Mouse (Mus musculus) myocyte (in vitro differentiated cells): ENCODE measurements at regions not wholly inside any gene's neighbourhood (a gene's known extent, or its start where the extent isn't known, plus 50 kb on each side); places are given as distances from the start of the nearest gene placed in this dataset.

Experiments
- H3K27me3 ChIP-seq: one replicate; pipeline ENCODE4 v1.6.1; 2011; ENCODE audit not compliant: control insufficient read depth, insufficient read depth, insufficient read length
- H3K36me3 ChIP-seq: one replicate; pipeline ENCODE4 v1.6.1; 2011; ENCODE audit not compliant: control insufficient read depth, insufficient read depth
- H3K4me2 ChIP-seq: one replicate; pipeline ENCODE4 v1.6.1; 2011; ENCODE audit warnings: low read depth, control low read depth
- H3K4me3 ChIP-seq: one replicate; pipeline ENCODE4 v1.5.1; 2011; ENCODE audit warnings: mild to moderate bottlenecking, control low read depth, moderate library complexity
- H3K79me2 ChIP-seq: one replicate; pipeline ENCODE4 v1.6.1; 2011; ENCODE audit not compliant: control insufficient read depth, insufficient read depth
- H3ac ChIP-seq: one replicate; pipeline ENCODE4 v1.6.1; 2011; ENCODE audit not compliant: control insufficient read depth, insufficient read length
- CEBPB ChIP-seq: IDR thresholded peaks from 2 replicates; pipeline ENCODE4 v1.6.1; 2011; ENCODE audit warnings: mild to moderate bottlenecking, moderate library complexity; ENCODE audit not compliant: poor library complexity, insufficient read depth, severe bottlenecking
- E2F4 ChIP-seq: IDR thresholded peaks from one replicate; pipeline ENCODE4 v1.6.1; 2011; ENCODE audit warnings: mild to moderate bottlenecking, control low read depth, moderate library complexity; ENCODE audit not compliant: insufficient read depth
- MAX ChIP-seq: IDR thresholded peaks from one replicate; pipeline ENCODE4 v1.6.1; 2011; ENCODE audit warnings: low read depth, mild to moderate bottlenecking, control low read depth
- MYOD1 ChIP-seq, 3 experiments: IDR thresholded peaks; one replicate each; pipeline ENCODE4 v1.6.1; 2011; ENCODE audit warnings: control low read depth in 2 of 3, low read depth in 2 of 3, mild to moderate bottlenecking in 2 of 3, moderate library complexity in 1 of 3; ENCODE audit not compliant: insufficient read length in 2 of 3, control insufficient read depth in 1 of 3
- MYOG ChIP-seq, 3 experiments: IDR thresholded peaks; one replicate each; pipeline ENCODE4 v1.6.1; 2011; ENCODE audit warnings: control low read depth in 2 of 3, low read depth in 2 of 3, mild to moderate bottlenecking in 2 of 3; ENCODE audit not compliant: insufficient read length in 2 of 3, control insufficient read depth in 1 of 3, insufficient read depth in 1 of 3
- POLR2A ChIP-seq: IDR thresholded peaks from one replicate; pipeline ENCODE4 v1.6.1; 2011; ENCODE audit warnings: low read depth, mild to moderate bottlenecking, control low read depth, moderate library complexity; ENCODE audit not compliant: insufficient read length
- POLR2AphosphoS2 ChIP-seq: IDR thresholded peaks from one replicate; pipeline ENCODE4 v1.6.1; 2011; ENCODE audit warnings: low read depth, control low read depth; ENCODE audit not compliant: insufficient read length
- REST ChIP-seq: IDR thresholded peaks from one replicate; pipeline ENCODE4 v1.6.1; 2011; ENCODE audit warnings: mild to moderate bottlenecking, control low read depth, moderate library complexity; ENCODE audit not compliant: insufficient read depth, insufficient read length
- SRF ChIP-seq: IDR thresholded peaks from one replicate; pipeline ENCODE4 v1.6.1; 2011; ENCODE audit warnings: low read depth; ENCODE audit not compliant: control insufficient read depth, insufficient read length
- TCF12 ChIP-seq: IDR thresholded peaks from one replicate; pipeline ENCODE4 v1.6.1; 2011; ENCODE audit warnings: mild to moderate bottlenecking, control low read depth; ENCODE audit not compliant: poor library complexity, insufficient read depth, severe bottlenecking
- TCF3 ChIP-seq: IDR thresholded peaks from one replicate; pipeline ENCODE4 v1.6.1; 2011; ENCODE audit warnings: low read depth, control low read depth; ENCODE audit not compliant: insufficient read length
- USF1 ChIP-seq: IDR thresholded peaks from one replicate; pipeline ENCODE4 v1.6.1; 2011; ENCODE audit warnings: low read depth, mild to moderate bottlenecking, control low read depth, moderate library complexity

GRCm38 (mm10) chr15:96178374-96179109, 108.8 kb upstream of the Arid2 start:
- Histone ChIP-seq H3K36me3 (no peaks in the 10 kb centered on the region), H3K4me2 (no peak overlapping the region), H3K27me3 (no peaks in the 10 kb centered on the region), H3K79me2 (no peaks in the 10 kb centered on the region), H3K4me3 (no peak overlapping the region), H3ac (no peak overlapping the region)
- TF ChIP-seq MYOD1 (IDR thresholded peaks at IDR 0.05; ENCODE audit: control insufficient read depth in 1 of 3, insufficient read length in 2 of 3, low read depth in 2 of 3) (no peak), SRF (no peak), MYOG (IDR thresholded peaks at IDR 0.05; ENCODE audit: control insufficient read depth in 1 of 3, insufficient read depth in 1 of 3, insufficient read length in 2 of 3, low read depth in 2 of 3) (no peak), TCF3 (no peak), POLR2AphosphoS2 (no peak), REST (no peak), MAX (no peak), TCF12 (no peak), POLR2A (no peak)

GRCm38 (mm10) chr15:96179511-96179910, 107.8 kb upstream of the Arid2 start:
- Histone ChIP-seq H3K4me2 (peak overlapping the region; percentile 82), H3K27me3 (no peaks in the 10 kb centered on the region), H3K79me2 (no peaks in the 10 kb centered on the region), H3K4me3 (peak overlapping the region; percentile 6), H3ac (no peak overlapping the region), H3K36me3 (no peaks in the 10 kb centered on the region)
- TF ChIP-seq E2F4 (no peak), USF1 (no peak)

- no peak for TF ChIP-seq SRF
- no peak for TF ChIP-seq POLR2A
- no peak for TF ChIP-seq REST
- TF ChIP-seq MYOG (IDR thresholded peaks at IDR 0.05; ENCODE audit: control insufficient read depth in 1 of 3, insufficient read depth in 1 of 3, insufficient read length in 2 of 3, low read depth in 2 of 3) = no peak
- no peak for TF ChIP-seq TCF3
- H3K36me3 ChIP-seq = no peaks in the 10 kb centered on the region
Measured at GRCm38 (mm10) chr15:96180036-96180435, 107.3 kb upstream of the Arid2 start.

DNA sequence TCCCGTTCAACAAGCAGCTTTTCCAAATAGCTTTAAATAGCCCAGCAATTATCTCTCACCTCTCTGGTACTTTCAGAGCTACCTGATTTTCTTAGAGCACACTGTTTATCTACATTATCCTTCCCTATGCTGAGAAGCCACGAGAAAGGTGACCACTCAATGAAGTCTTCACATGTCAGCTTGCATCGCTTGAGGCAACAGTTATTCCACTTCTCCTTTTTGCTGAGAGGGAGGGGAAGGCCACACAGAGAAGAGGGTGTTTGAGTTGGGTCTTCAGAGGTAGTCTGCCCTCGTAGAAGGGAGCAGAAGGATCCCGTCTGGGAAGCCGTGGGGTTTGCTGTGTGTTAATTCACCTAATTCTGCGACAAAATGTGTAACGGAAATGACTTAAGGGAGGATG, 106.3 kb upstream of the Arid2 start:
- no peaks in the 10 kb centered on the region for H3K27me3 ChIP-seq
- H3K79me2 ChIP-seq = no peaks in the 10 kb centered on the region
- TF ChIP-seq POLR2AphosphoS2 (no peak), USF1 (no peak), TCF12 (no peak), MAX (no peak), MYOG (IDR thresholded peaks at IDR 0.05; ENCODE audit: control insufficient read depth in 1 of 3, insufficient read depth in 1 of 3, insufficient read length in 2 of 3, low read depth in 2 of 3) (no peak), SRF (no peak), POLR2A (no peak), TCF3 (no peak), CEBPB (no peak), MYOD1 (IDR thresholded peaks at IDR 0.05; ENCODE audit: control insufficient read depth in 1 of 3, insufficient read length in 2 of 3, low read depth in 2 of 3) (no peak), E2F4 (no peak), REST (no peak)

More at GRCm38 (mm10) chr15:96180036-96180435, 107.3 kb upstream of the Arid2 start:
- Histone ChIP-seq H3ac (no peak overlapping the region), H3K79me2 (no peaks in the 10 kb centered on the region), H3K4me3 (peak overlapping the region; percentile 6), H3K4me2 (peak overlapping the region; percentile 82), H3K27me3 (no peaks in the 10 kb centered on the region)

DNA sequence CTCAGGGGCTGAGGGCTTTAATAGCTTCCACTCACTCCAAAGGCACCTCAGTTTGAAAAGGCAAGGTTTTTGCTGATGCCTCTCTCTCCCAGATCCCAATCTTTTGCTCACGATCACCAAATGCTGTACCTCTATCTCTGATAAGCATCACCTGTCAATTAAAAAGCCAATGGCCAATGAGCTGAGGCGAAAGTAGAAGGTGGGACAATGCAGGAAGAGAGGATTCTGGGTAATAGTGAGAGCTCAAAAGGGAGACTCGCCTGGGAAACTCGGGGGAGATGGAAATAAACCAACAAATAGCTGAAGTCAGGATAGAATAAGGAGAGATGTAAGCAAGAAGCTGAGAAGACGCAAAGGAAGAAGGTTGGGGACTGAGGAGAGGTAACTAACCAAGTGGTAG, 105.0 kb upstream of the Arid2 start:
- Histone ChIP-seq H3K4me2 (peak overlapping the region; percentile 22), H3K27me3 (no peaks in the 10 kb centered on the region), H3K36me3 (no peaks in the 10 kb centered on the region), H3ac (no peak overlapping the region), H3K79me2 (no peaks in the 10 kb centered on the region), H3K4me3 (peak overlapping the region; percentile 1)
- TF ChIP-seq E2F4 (no peak), SRF (no peak), POLR2AphosphoS2 (no peak), MAX (no peak), CEBPB (no peak), MYOG (IDR thresholded peaks at IDR 0.05; ENCODE audit: control insufficient read depth in 1 of 3, insufficient read depth in 1 of 3, insufficient read length in 2 of 3, low read depth in 2 of 3) (no peak), TCF3 (no peak), USF1 (no peak), REST (no peak), TCF12 (no peak), MYOD1 (IDR thresholded peaks at IDR 0.05; ENCODE audit: control insufficient read depth in 1 of 3, insufficient read length in 2 of 3, low read depth in 2 of 3) (no peak), POLR2A (no peak)

More for the DNA sequence above, 106.3 kb upstream of the Arid2 start:
- Histone ChIP-seq H3K4me3 (no peak overlapping the region), H3ac (no peak overlapping the region), H3K4me2 (no peak overlapping the region), H3K36me3 (no peaks in the 10 kb centered on the region)
